Mouse (Mus musculus) layer of hippocampus, postnatal 14 days (tissue): ENCODE data around the gene Pcnp. TPM values are rescaled to one million over a fixed set of nuclear protein-coding genes. Genes with fewer than 3 reads are reported as not detected.

Source experiments
- DNase-seq, 2 experiments: peaks; one replicate each; pipeline ENCODE4 v3.0.0; 2021 to 2022; ENCODE audit warnings: low spot score in 2 of 2, mixed read lengths in 1 of 2
- total RNA-seq, 2 experiments: library from RNA; stranded (reverse); gene quantifications; 2 replicates each; pipeline ENCODE4 v1.2.3; 2021

Gene Pcnp
- total RNA-seq, 2 experiments from 2014 or later = 129 to 135 TPM

- DNase-seq = peak; percentile 90 to 91
Measured at GRCm38 (mm10) chr16:56037138-56038010, 7.8 kb upstream of the Pcnp start, which contains the start of gene Trmt10c. Trmt10c (minus strand) TSS chr16:56037819.

GRCm38 (mm10) chr16:56036501-56036900, 7.0 kb upstream of the Pcnp start:
- DNase-seq = no peak

- DNase-seq = no peak
Measured at GRCm38 (mm10) chr16:56034566-56034965, 5.0 kb upstream of the Pcnp start.

GRCm38 (mm10) chr16:56028722-56029551, 602 bp downstream of the Pcnp start:
- peak in 1 of 2 experiments; percentile 33 for DNase-seq

GRCm38 (mm10) chr16:56027854-56028629, 1.5 kb downstream of the Pcnp start:
- DNase-seq = no peak

GRCm38 (mm10) chr16:56019660-56020059, 9.9 kb downstream of the Pcnp start:
- DNase-seq = no peak

GRCm38 (mm10) chr16:56014076-56014475, 15.5 kb downstream of the Pcnp start:
- no peak for DNase-seq

- DNase-seq = no peak
Measured at GRCm38 (mm10) chr16:56012789-56013743, 16.5 kb downstream of the Pcnp start.

- no peak for DNase-seq
Measured at GRCm38 (mm10) chr16:56008862-56009261, 20.7 kb downstream of the Pcnp start.

GRCm38 (mm10) chr16:56006798-56007197, 22.7 kb downstream of the Pcnp start:
- DNase-seq = no peak

- no peak for DNase-seq
Measured at GRCm38 (mm10) chr16:55994235-55994634, 35.3 kb downstream of the Pcnp start.

- DNase-seq = no peak
Measured at GRCm38 (mm10) chr16:55990311-55990710, 39.2 kb downstream of the Pcnp start.

- DNase-seq = no peak
Measured at GRCm38 (mm10) chr16:55986001-55986400, 43.5 kb downstream of the Pcnp start.

GRCm38 (mm10) chr16:55974903-55975285, 54.6 kb downstream of the Pcnp start:
- no peak for DNase-seq

GRCm38 (mm10) chr16:55974256-55974902, 55.2 kb downstream of the Pcnp start:
- peak; percentile 80 to 87 for DNase-seq

- DNase-seq = peak; percentile 98 to 99
Measured at GRCm38 (mm10) chr16:55973431-55974255, 55.9 kb downstream of the Pcnp start, which contains the start of gene Zbtb11. Zbtb11 (plus strand) TSS chr16:55973883.

- DNase-seq = no peak
Measured at GRCm38 (mm10) chr16:55972626-55973201, 56.8 kb downstream of the Pcnp start.
